In genomic region chr11:119267241-119267674, GRCm38 (mm10) we compare ENCODE assay signal across 8 mouse cellular contexts. TPM values are rescaled to one million over a fixed set of nuclear protein-coding genes. Genes with fewer than 3 reads are reported as not detected.
DNase-seq lines count a peak whose midpoint lies in the region; ATAC-seq and TF ChIP-seq lines count a peak whose summit lies in the region.

No protein-coding gene starts in this region.

- H3K9ac ChIP-seq in intestine, postnatal 0 days (ENCODE audit: low read depth, low read length) = no peak overlapping the region
- peak overlapping the region; percentile 35; the same call in 1 of the 2 replicates for H3K9ac ChIP-seq in liver, embryonic 12.5 days
- no peak overlapping the region for H3K9ac ChIP-seq in neural tube, embryonic 13.5 days

- no peaks in the 10 kb centered on the region for H3K9me3 ChIP-seq in intestine, postnatal 0 days (ENCODE audit: control insufficient read depth)
- no peaks in the 10 kb centered on the region for H3K9me3 ChIP-seq in liver, embryonic 12.5 days (replicated peaks)
- no peaks in the 10 kb centered on the region for H3K9me3 ChIP-seq in neural tube, embryonic 13.5 days

- H3K27ac ChIP-seq in intestine, postnatal 0 days (ENCODE audit: low read depth, low read length) = peak overlapping the region; percentile 31; the same call in 1 of the 2 replicates
- 0 out of 2 replicates have a peak overlapping the region, but pooled peaks have one; percentile 36 for H3K27ac ChIP-seq in liver, embryonic 12.5 days
- H3K27ac ChIP-seq in neural tube, embryonic 13.5 days (replicated peaks) = no peak overlapping the region

- H3K4me2 ChIP-seq in intestine, postnatal 0 days (replicated peaks; ENCODE audit: low read depth) = peak overlapping the region; percentile 97
- H3K4me2 ChIP-seq in liver, embryonic 12.5 days = peak overlapping the region; percentile 96
- H3K4me2 ChIP-seq in neural tube, embryonic 13.5 days = peak overlapping the region; percentile 84

- peak; percentile 23; the same call in 1 of the 2 replicates for ATAC-seq in intestine, postnatal 0 days
- peak; percentile 28; the same call in 1 of the 2 replicates for ATAC-seq in liver, embryonic 12.5 days
- ATAC-seq in neural tube, embryonic 13.5 days (ENCODE audit: low read depth) = no peak; the same call in 1 of the 2 replicates

- H3K4me3 ChIP-seq in intestine, postnatal 0 days (ENCODE audit: low read depth, low read length) = no peak overlapping the region
- no peak overlapping the region for H3K4me3 ChIP-seq in liver, embryonic 12.5 days
- peak overlapping the region; percentile 62; the same call in 1 of the 2 replicates for H3K4me3 ChIP-seq in neural tube, embryonic 13.5 days

- H3K4me1 ChIP-seq in intestine, postnatal 0 days (replicated peaks; ENCODE audit: control insufficient read depth, insufficient read depth, low read length) = no peaks in the 10 kb centered on the region
- H3K4me1 ChIP-seq in liver, embryonic 12.5 days = peaks cover 44% of the 10 kb centered on the region
- H3K4me1 ChIP-seq in neural tube, embryonic 13.5 days (replicated peaks) = peaks cover 31% of the 10 kb centered on the region

- TF ChIP-seq CTCF in intestine, postnatal 0 days (IDR thresholded peaks at IDR 0.05; ENCODE audit: low read depth) = no peak

- no peaks in the 10 kb centered on the region for H3K27me3 ChIP-seq in intestine, postnatal 0 days (replicated peaks; ENCODE audit: control insufficient read depth, insufficient read depth, low read length)
- H3K27me3 ChIP-seq in liver, embryonic 12.5 days (replicated peaks) = no peaks in the 10 kb centered on the region
- no peaks in the 10 kb centered on the region for H3K27me3 ChIP-seq in neural tube, embryonic 13.5 days

- peaks cover 3% of the 10 kb centered on the region; the same call in 1 of the 2 replicates for H3K36me3 ChIP-seq in intestine, postnatal 0 days (ENCODE audit: control insufficient read depth, insufficient read depth)
- peaks cover 21% of the 10 kb centered on the region for H3K36me3 ChIP-seq in liver, embryonic 12.5 days
- H3K36me3 ChIP-seq in neural tube, embryonic 13.5 days = peaks cover 34% of the 10 kb centered on the region

- peak; percentile 62 for DNase-seq in adrenal gland, postnatal 10 days
- no peak for DNase-seq in adrenal gland, postnatal 4 days (ENCODE audit: low spot score in 2 of 2)
- DNase-seq in adrenal gland, postnatal 36 days = peak; percentile 34 to 57
- peak; percentile 51 to 73 for DNase-seq in heart, adult 18-20 months
- no peak for DNase-seq in thymus, postnatal 36 days

- WGBS in intestine, postnatal 0 days = 41% methylated on average over 6 of the region's 6 CpGs
- 44% methylated on average over 6 of the region's 6 CpGs for WGBS in liver, embryonic 12.5 days (ENCODE audit: insufficient replicate concordance)
- 51% methylated on average over 6 of the region's 6 CpGs for WGBS in neural tube, embryonic 13.5 days

RNA-seq across cellular contexts. Expression of gene Gaa, which starts 0.4 kb away (rescaled TPM):
- 10 to 100 TPM; 78.0 to 81.5 TPM for total RNA-seq in adrenal gland, postnatal 10 days (2021)
- total RNA-seq in adrenal gland, postnatal 4 days (2021) = 10 to 100 TPM; 87.5 to 87.7 TPM
- total RNA-seq in adrenal gland, postnatal 36 days (2021) = 100 to 1,000 TPM in 1 of 2 experiments, 10 to 100 TPM in 1; 95.1 to 103 TPM
- total RNA-seq in heart, adult 18-20 months (2021) = 100 to 1,000 TPM in 1 of 2 experiments, 10 to 100 TPM in 1; 91.3 to 110 TPM
- 71.6 and 79.0 TPM in 2 replicates for polyA plus RNA-seq in intestine, postnatal 0 days (2015; fragmentation: Nextera tagmentation; extraction: Ambion mirVana)
- 26.4 and 27.3 TPM in 2 replicates for polyA plus RNA-seq in liver, embryonic 12.5 days (2016; fragmentation: Nextera tagmentation; extraction: Ambion mirVana)
- polyA plus RNA-seq in neural tube, embryonic 13.5 days (2015; fragmentation: Nextera tagmentation; extraction: Ambion mirVana) = 58.0 and 62.5 TPM in 2 replicates

RNA-seq across cellular contexts. Expression of gene Eif4a3, which starts 32.6 kb away (rescaled TPM):
- total RNA-seq in adrenal gland, postnatal 10 days (2021) = 100 to 1,000 TPM; 147 to 153 TPM
- total RNA-seq in adrenal gland, postnatal 4 days (2021) = 100 to 1,000 TPM; 172 TPM
- total RNA-seq in adrenal gland, postnatal 36 days (2021) = 100 to 1,000 TPM; 136 to 138 TPM
- 10 to 100 TPM; 62.5 to 71.7 TPM for total RNA-seq in heart, adult 18-20 months (2021)
- 162 and 174 TPM in 2 replicates for polyA plus RNA-seq in intestine, postnatal 0 days (2015; fragmentation: Nextera tagmentation; extraction: Ambion mirVana)
- 247 and 262 TPM in 2 replicates for polyA plus RNA-seq in liver, embryonic 12.5 days (2016; fragmentation: Nextera tagmentation; extraction: Ambion mirVana)
- polyA plus RNA-seq in neural tube, embryonic 13.5 days (2015; fragmentation: Nextera tagmentation; extraction: Ambion mirVana) = 260 and 263 TPM in 2 replicates

RNA-seq across cellular contexts. Expression of gene Ccdc40, which starts 38.9 kb away (rescaled TPM):
- 1 to 10 TPM in 1 of 2 experiments, under 1 TPM in 1; 0.85 to 1.4 TPM for total RNA-seq in adrenal gland, postnatal 10 days (2021)
- 1 to 10 TPM; 2.0 to 2.6 TPM for total RNA-seq in adrenal gland, postnatal 4 days (2021)
- total RNA-seq in adrenal gland, postnatal 36 days (2021) = under 1 TPM; 0.40 to 0.66 TPM
- under 1 TPM; 0.17 to 0.21 TPM for total RNA-seq in heart, adult 18-20 months (2021)
- 1.5 and 1.8 TPM in 2 replicates for polyA plus RNA-seq in intestine, postnatal 0 days (2015; fragmentation: Nextera tagmentation; extraction: Ambion mirVana)
- polyA plus RNA-seq in liver, embryonic 12.5 days (2016; fragmentation: Nextera tagmentation; extraction: Ambion mirVana) = 1.8 and 2.4 TPM in 2 replicates
- 15.7 and 15.8 TPM in 2 replicates for polyA plus RNA-seq in neural tube, embryonic 13.5 days (2015; fragmentation: Nextera tagmentation; extraction: Ambion mirVana)

RNA-seq across cellular contexts. Expression of gene Tbc1d16, which starts 39.0 kb away (rescaled TPM):
- total RNA-seq in adrenal gland, postnatal 10 days (2021) = 10 to 100 TPM; 19.1 to 21.8 TPM
- total RNA-seq in adrenal gland, postnatal 4 days (2021) = 10 to 100 TPM; 25.9 to 29.7 TPM
- 10 to 100 TPM; 14.3 to 15.9 TPM for total RNA-seq in adrenal gland, postnatal 36 days (2021)
- 10 to 100 TPM; 54.9 to 56.9 TPM for total RNA-seq in heart, adult 18-20 months (2021)
- polyA plus RNA-seq in intestine, postnatal 0 days (2015; fragmentation: Nextera tagmentation; extraction: Ambion mirVana) = 3.8 and 4.5 TPM in 2 replicates
- polyA plus RNA-seq in liver, embryonic 12.5 days (2016; fragmentation: Nextera tagmentation; extraction: Ambion mirVana) = 1.8 and 2.0 TPM in 2 replicates
- polyA plus RNA-seq in neural tube, embryonic 13.5 days (2015; fragmentation: Nextera tagmentation; extraction: Ambion mirVana) = 49.0 and 50.8 TPM in 2 replicates

RNA-seq across cellular contexts. Expression of gene Card14, which starts 40.3 kb away (rescaled TPM):
- under 1 TPM; 0.30 to 0.33 TPM for total RNA-seq in adrenal gland, postnatal 10 days (2021)
- under 1 TPM; 0.48 to 0.90 TPM for total RNA-seq in adrenal gland, postnatal 4 days (2021)
- total RNA-seq in adrenal gland, postnatal 36 days (2021) = under 1 TPM; 0.17 to 0.33 TPM
- not detected for total RNA-seq in heart, adult 18-20 months (2021)
- 9.9 and 11.4 TPM in 2 replicates for polyA plus RNA-seq in intestine, postnatal 0 days (2015; fragmentation: Nextera tagmentation; extraction: Ambion mirVana)
- polyA plus RNA-seq in liver, embryonic 12.5 days (2016; fragmentation: Nextera tagmentation; extraction: Ambion mirVana) = 0.23 and 0.26 TPM in 2 replicates
- 0.17 and 0.23 TPM in 2 replicates for polyA plus RNA-seq in neural tube, embryonic 13.5 days (2015; fragmentation: Nextera tagmentation; extraction: Ambion mirVana)

Comparison
In these comparisons a context has a peak if more than half of its experiments do, and no peak if none do; other contexts are left out.
1. DNase-seq: peak in adrenal gland, postnatal 10 days (single experiment), adrenal gland, postnatal 36 days (2 of 2) and heart, adult 18-20 months (2 of 2); none in adrenal gland, postnatal 4 days (0 of 2) and thymus, postnatal 36 days (0 of 2).
2. Peak in every context shown above with its lines, with median percentiles within 50 percentile points of each other: H3K4me2 ChIP-seq.